ENCODE assay signal across 8 mouse cellular contexts in genomic region chr1:85703245-85704186, GRCm38 (mm10). TPM values are rescaled to one million over a fixed set of nuclear protein-coding genes. Genes with fewer than 3 reads are reported as not detected.
DNase-seq lines count a peak whose midpoint lies in the region; ATAC-seq lines count a peak whose summit lies in the region.

No protein-coding gene starts in this region.

- ATAC-seq in hindbrain, embryonic 11.5 days (ENCODE audit: low FRiP score): peak; percentile 98
- ATAC-seq in lung, embryonic 16.5 days (ENCODE audit: low read depth): peak; percentile 97

- peak overlapping the region; percentile 38 for H3K4me2 ChIP-seq in hindbrain, embryonic 11.5 days (replicated peaks; ENCODE audit: low read depth, low read length)
- peak overlapping the region; percentile 68 for H3K4me2 ChIP-seq in lung, embryonic 16.5 days (ENCODE audit: low read depth, low read length)

- H3K4me3 ChIP-seq in hindbrain, embryonic 11.5 days (ENCODE audit: low read depth, low read length): peak overlapping the region; percentile 26
- peak overlapping the region; percentile 47 for H3K4me3 ChIP-seq in lung, embryonic 16.5 days (ENCODE audit: low read length)

- H3K4me1 ChIP-seq in hindbrain, embryonic 11.5 days (replicated peaks; ENCODE audit: control insufficient read depth, insufficient read depth, low read length): no peaks in the 10 kb centered on the region
- no peaks in the 10 kb centered on the region for H3K4me1 ChIP-seq in lung, embryonic 16.5 days (replicated peaks; ENCODE audit: control insufficient read depth, insufficient read depth, low read length)

- peak; percentile 88 for DNase-seq in Muller cell, postnatal 12 days (ENCODE audit: inconsistent ontology term)
- peak; percentile 36 for DNase-seq in cerebellum, adult 9-11 months
- peak; percentile 72 to 82 for DNase-seq in frontal cortex, postnatal 10 days (ENCODE audit: low spot score in 2 of 2)
- peak; percentile 86 for DNase-seq in hindbrain, embryonic 11.5 days (ENCODE audit: low spot score)
- peak; percentile 84 for DNase-seq in layer of hippocampus, adult 9-11 months
- DNase-seq in ovary, adult 18-20 months (ENCODE audit: low spot score): peak; percentile 47
- peak; percentile 95 for DNase-seq in thymus, postnatal 0 days (ENCODE audit: low spot score)

- no peaks in the 10 kb centered on the region for H3K27me3 ChIP-seq in hindbrain, embryonic 11.5 days (ENCODE audit: control insufficient read depth, insufficient read depth, low read length)
- no peaks in the 10 kb centered on the region for H3K27me3 ChIP-seq in lung, embryonic 16.5 days (ENCODE audit: control insufficient read depth, insufficient read depth, low read depth, low read length)

- H3K9me3 ChIP-seq in hindbrain, embryonic 11.5 days (ENCODE audit: control insufficient read depth, low read length): no peaks in the 10 kb centered on the region
- H3K9me3 ChIP-seq in lung, embryonic 16.5 days (ENCODE audit: control insufficient read depth, low read length): no peaks in the 10 kb centered on the region

- 24% methylated on average over 22 of the region's 22 CpGs for WGBS in hindbrain, embryonic 11.5 days
- WGBS in lung, embryonic 16.5 days: 13% methylated on average over 22 of the region's 22 CpGs

- no peak overlapping the region for H3K27ac ChIP-seq in hindbrain, embryonic 11.5 days (ENCODE audit: low read depth, low read length)
- H3K27ac ChIP-seq in lung, embryonic 16.5 days (ENCODE audit: low read length): peak overlapping the region; percentile 72

- no peak overlapping the region for H3K9ac ChIP-seq in hindbrain, embryonic 11.5 days (ENCODE audit: low read depth, low read length)
- peak overlapping the region; percentile 52 for H3K9ac ChIP-seq in lung, embryonic 16.5 days (ENCODE audit: low read length)

- no peaks in the 10 kb centered on the region for H3K36me3 ChIP-seq in hindbrain, embryonic 11.5 days (ENCODE audit: control insufficient read depth, insufficient read depth, low read length)
- no peaks in the 10 kb centered on the region for H3K36me3 ChIP-seq in lung, embryonic 16.5 days (ENCODE audit: control insufficient read depth, insufficient read depth, low read length)

RNA-seq across cellular contexts. Expression of gene Sp100, which starts 53.7 kb away (rescaled TPM):
- polyA plus RNA-seq in hindbrain, embryonic 11.5 days (2014; fragmentation: Nextera tagmentation; extraction: Ambion mirVana): 0.95 and 1.0 TPM in 2 replicates
- 2.8 and 3.6 TPM in 2 replicates for polyA plus RNA-seq in lung, embryonic 16.5 days (2015; fragmentation: Nextera tagmentation; extraction: Ambion mirVana)
- polyA plus RNA-seq in thymus, postnatal 0 days (2015; fragmentation: Nextera tagmentation; extraction: Ambion mirVana): 118 and 129 TPM in 2 replicates

Comparison
In these comparisons a context has a peak if more than half of its experiments do, and no peak if none do; other contexts are left out.
1. DNase-seq: peak in every context shown above with its lines; median percentile 95 in thymus, postnatal 0 days; 88 in Muller cell, postnatal 12 days; 86 in hindbrain, embryonic 11.5 days; 84 in layer of hippocampus, adult 9-11 months; 77 in frontal cortex, postnatal 10 days; 47 in ovary, adult 18-20 months; 36 in cerebellum, adult 9-11 months.
2. RNA of gene Sp100, which starts 53.7 kb away (polyA plus RNA-seq): 118 to 129 TPM in thymus, postnatal 0 days; 2.8 to 3.6 TPM in lung, embryonic 16.5 days and 0.95 to 1.0 TPM in hindbrain, embryonic 11.5 days; every median in the first group is over 10 times any median in the second.